Mouse (Mus musculus) layer of hippocampus, adult 6 months (tissue): ENCODE results near the gene Gm10718. TPM values are rescaled to one million over a fixed set of nuclear protein-coding genes. Genes with fewer than 3 reads are reported as not detected.

ENCODE experiments used
- long read RNA-seq, 2 experiments: library from polyadenylated mRNA; unstranded; transcript quantifications; one replicate each; pipeline ENCODE4 v2.0.0; 2019 to 2020
- microRNA-seq: library from miRNA; unstranded; fragments of <30 nt; microRNA quantifications from one replicate; pipeline ENCODE4 v1.2.0, GENCODE M21; 2020
- polyA plus RNA-seq: library from polyadenylated mRNA; unstranded; fragments of <200 nt; fragmentation: Nextera tagmentation; gene quantifications from 2 replicates; pipeline ENCODE4 v1.2.3, GENCODE M21; 2021

The Gm10718 gene
- not detected in 2 replicates for polyA plus RNA-seq
- long read RNA-seq, experiment 1 = 0 reads
- long read RNA-seq, experiment 2 = 0 reads

DNA sequence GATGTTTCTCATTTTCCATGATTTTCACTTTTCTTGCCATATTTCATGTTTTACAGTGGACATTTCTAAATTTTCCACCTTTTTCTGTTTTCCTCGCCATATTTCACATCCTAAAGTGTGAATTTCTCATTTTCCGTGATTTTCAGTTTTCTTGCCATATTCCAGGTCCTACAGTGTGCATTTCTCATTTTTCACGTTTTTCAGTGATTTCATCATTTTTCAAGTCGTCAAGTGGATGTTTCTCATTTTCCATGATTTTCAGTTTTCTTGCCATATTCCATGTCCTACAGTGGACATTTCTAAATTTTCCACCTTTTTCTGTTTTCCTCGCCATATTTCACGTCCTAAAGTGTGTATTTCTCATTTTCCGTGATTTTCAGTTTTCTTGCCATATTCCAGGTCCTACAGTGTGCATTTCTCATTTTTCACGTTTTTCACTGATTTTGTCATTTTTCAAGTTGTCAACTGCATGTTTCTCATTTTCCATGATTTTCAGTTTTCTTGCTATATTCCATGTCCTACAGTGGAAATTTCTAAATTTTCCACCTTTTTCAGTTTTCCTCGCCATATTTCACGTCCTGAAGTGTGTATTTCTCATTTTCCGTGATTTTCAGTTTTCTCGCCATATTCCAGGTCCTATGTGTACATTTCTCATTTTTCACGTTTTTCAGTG lies at the start of gene Gm10718:
Gm10718 (plus strand) TSS at position 236 of the 673 bp plus-strand sequence.

GRCm38 (mm10) chr9:3000445-3000972 lies 22.8 kb upstream of the Gm10718 start, which contains the start of gene Gm10722:
Gm10722 (plus strand) TSS chr9:3000922.

DNA sequence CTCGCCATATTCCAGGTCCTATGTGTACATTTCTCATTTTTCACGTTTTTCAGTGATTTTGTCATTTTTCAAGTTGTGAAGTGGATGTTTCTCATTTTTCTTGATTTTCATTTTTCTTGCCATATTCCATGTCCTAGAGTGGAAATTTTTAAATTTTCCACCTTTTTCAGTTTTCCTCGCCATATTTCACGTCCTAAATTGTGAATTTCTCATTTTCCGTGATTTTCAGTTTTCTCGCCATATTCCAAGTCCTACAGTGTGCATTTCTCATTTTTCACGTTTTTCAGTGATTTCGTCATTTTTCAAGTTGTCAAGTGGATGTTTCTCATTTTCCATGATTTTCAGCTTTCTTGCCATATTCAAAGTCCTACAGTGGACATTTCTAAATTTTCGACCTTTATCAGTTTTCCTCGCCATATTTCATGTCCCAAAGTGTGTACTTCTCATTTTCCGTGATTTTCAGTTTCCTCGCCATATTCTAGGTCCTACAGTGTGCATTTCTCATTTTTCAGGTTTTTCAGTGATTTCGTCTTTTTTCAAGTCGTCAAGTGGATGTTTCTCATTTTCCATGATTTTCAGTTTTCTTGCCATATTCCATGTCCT lies 20.5 kb upstream of the Gm10718 start, which contains the start of gene Gm11168:
Gm11168 (plus strand) TSS at position 553 of the 603 bp plus-strand sequence.

GRCm38 (mm10) chr9:3012733-3013279 lies 10.5 kb upstream of the Gm10718 start, which contains the start of gene Gm10721:
Gm10721 (plus strand) TSS chr9:3013140.

GRCm38 (mm10) chr9:3015354-3015753 lies 8.0 kb upstream of the Gm10718 start, which contains the start of gene Gm10720:
Gm10720 (plus strand) TSS chr9:3015654.

DNA sequence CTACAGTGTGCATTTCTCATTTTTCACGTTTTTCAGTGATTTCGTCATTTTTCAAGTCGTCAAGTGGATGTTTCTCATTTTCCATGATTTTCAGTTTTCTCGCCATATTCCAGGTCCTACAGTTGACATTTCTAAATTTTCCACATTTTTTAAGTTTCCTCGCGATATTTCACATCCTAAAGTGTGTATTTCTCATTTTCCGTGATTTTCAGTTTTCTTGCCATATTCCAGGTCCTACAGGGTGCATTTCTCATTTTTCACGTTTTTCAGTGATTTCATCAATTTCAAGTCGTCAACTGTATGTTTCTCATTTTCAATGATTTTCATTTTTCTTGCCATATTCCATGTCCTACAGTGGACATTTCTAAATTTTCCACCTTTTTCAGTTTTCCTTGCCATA lies 6.2 kb upstream of the Gm10718 start, which contains the start of gene Gm10719:
Gm10719 (plus strand) TSS at position 301 of the 400 bp plus-strand sequence.

GRCm38 (mm10) chr9:3024912-3025467 lies 1.6 kb downstream of the Gm10718 start, which contains the start of gene Gm10717:
Gm10717 (plus strand) TSS chr9:3025417.

GRCm38 (mm10) chr9:3034299-3034698 lies 11.0 kb downstream of the Gm10718 start, which contains the start of gene Gm17535:
Gm17535 (plus strand) TSS chr9:3034599.

GRCm38 (mm10) chr9:3036577-3036976 lies 13.2 kb downstream of the Gm10718 start, which contains the start of gene Gm10715:
Gm10715 (plus strand) TSS chr9:3036877.

Small RNA genes lying within 50 kb of the gene (microRNA-seq; reads per million reads assigned to microRNA genes)
- not detected for gene Mir101c

Other genes with a start within 250 kb of the Gm10718 start
- not detected in 2 replicates for gene Gm10722, start 22.6 kb upstream of the Gm10718 start, polyA plus RNA-seq
- gene Gm11168, start 20.2 kb upstream of the Gm10718 start, polyA plus RNA-seq = not detected in 2 replicates
- not detected in 2 replicates for gene Gm10721, start 10.4 kb upstream of the Gm10718 start, polyA plus RNA-seq
- gene Gm10720, start 7.9 kb upstream of the Gm10718 start, polyA plus RNA-seq = not detected in 2 replicates
- not detected in 2 replicates for gene Gm10719, start 6.1 kb upstream of the Gm10718 start, polyA plus RNA-seq
- not detected in 2 replicates for gene Gm10717, start 1.9 kb downstream of the Gm10718 start, polyA plus RNA-seq
- gene Gm17535, start 11.1 kb downstream of the Gm10718 start, polyA plus RNA-seq = not detected in 2 replicates
- not detected in 2 replicates for gene Gm10715, start 13.3 kb downstream of the Gm10718 start, polyA plus RNA-seq